Mouse (Mus musculus) hindbrain, postnatal 0 days (tissue): ENCODE measurements around the gene Per1. TPM values are rescaled to one million over a fixed set of nuclear protein-coding genes. Genes with fewer than 3 reads are reported as not detected.

Source experiments
- ATAC-seq: fragments of 200-750 bp; cut with Nextera tagmentation; 2 replicates; pipeline ENCODE4 v1.8.0; 2017; ENCODE audit warnings: mild to moderate bottlenecking, moderate TSS enrichment, moderate library complexity
- DNase-seq: peaks from one replicate; pipeline ENCODE4 v3.0.0-alpha.2; 2015; ENCODE audit warnings: low spot score
- H3K27ac ChIP-seq: fragments of 300-500 bp; sonication (generic); 2 replicates; pipeline ENCODE4 v1.5.1; 2014; ENCODE audit warnings: mild to moderate bottlenecking
- H3K27me3 ChIP-seq: fragments of 300-500 bp; sonication (generic); 2 replicates; pipeline ENCODE4 v1.6.1; 2014; ENCODE audit warnings: low read length, mixed read lengths; ENCODE audit not compliant: insufficient read depth
- H3K36me3 ChIP-seq: fragments of 300-500 bp; sonication (generic); 2 replicates; pipeline ENCODE4 v1.6.1; 2014; ENCODE audit warnings: low read length, mixed read lengths; ENCODE audit not compliant: insufficient read depth
- H3K4me1 ChIP-seq: fragments of 300-500 bp; sonication (generic); 2 replicates; pipeline ENCODE4 v1.6.1; 2014; ENCODE audit warnings: antibody characterized with exemption, low read length, mixed read lengths; ENCODE audit not compliant: insufficient read depth
- H3K4me2 ChIP-seq: fragments of 300-500 bp; sonication (generic); 2 replicates; pipeline ENCODE4 v1.6.1; 2014; ENCODE audit warnings: low read depth, mild to moderate bottlenecking, low read length, moderate library complexity, mixed read lengths
- H3K4me3 ChIP-seq: fragments of 300-500 bp; sonication (generic); 2 replicates; pipeline ENCODE4 v1.5.1; 2014; ENCODE audit warnings: low read length
- H3K9ac ChIP-seq: fragments of 300-500 bp; sonication (generic); replicated peaks from 2 replicates; pipeline ENCODE4 v1.6.1; 2014; ENCODE audit warnings: mild to moderate bottlenecking, low read length, moderate library complexity, mixed read lengths
- H3K9me3 ChIP-seq: fragments of 300-500 bp; sonication (generic); 2 replicates; pipeline ENCODE4 v1.6.1; 2016; ENCODE audit warnings: low read length, mixed read lengths
- CTCF ChIP-seq: IDR thresholded peaks from 2 replicates; pipeline ENCODE4 v1.5.1; 2016; ENCODE audit warnings: antibody characterized with exemption, control low read depth, low read depth
- WGBS: fragments of 180-500 bp; shearing (Covaris S2); extraction: QIAGEN DNeasy Blood & Tissue Kit; methylation state at CpG from one replicate; pipeline ENCODE4 v1.1.7; 2014; 5-methylcytosine and 5-hydroxymethylcytosine counted together
- polyA plus RNA-seq: library from polyadenylated mRNA; unstranded; fragments of >200 nt; fragmentation: Nextera tagmentation; extraction: Ambion mirVana; gene quantifications from 2 replicates; pipeline ENCODE4 v1.2.1, GENCODE M21; 2015
- total RNA-seq: library from RNA; depleted of rRNA; stranded (reverse); fragments of >200 nt; gene quantifications from 2 replicates; pipeline ENCODE4 v1.2.3, GENCODE M21; 2014

Gene Per1
- total and polyA plus RNA-seq, 2 experiments from 2014 or later, result 15.9 to 27.1 TPM

DNA sequence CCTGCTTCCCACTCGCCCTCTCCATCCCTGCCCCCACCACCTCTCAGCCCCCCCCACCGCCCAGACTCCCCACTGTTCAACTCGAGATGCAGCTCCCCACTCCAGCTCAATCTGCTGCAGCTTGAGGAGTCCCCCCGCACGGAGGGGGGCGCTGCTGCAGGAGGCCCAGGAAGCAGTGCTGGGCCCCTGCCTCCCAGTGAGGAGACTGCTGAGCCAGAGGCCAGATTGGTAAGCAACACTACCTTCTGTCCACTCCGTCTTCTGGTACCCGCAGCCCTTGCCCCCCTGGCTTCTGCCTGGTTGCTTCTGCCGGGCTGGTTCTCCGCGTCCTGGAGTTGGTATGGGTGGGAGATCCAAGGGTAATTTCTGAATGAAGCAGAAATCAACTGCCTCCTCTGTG, 11.8 kb downstream of the Per1 start:
- H3K27ac ChIP-seq, result no peak overlapping the region
- DNase-seq (no peak), ATAC-seq (no peak)
- TF ChIP-seq CTCF, result no peak
- H3K9ac ChIP-seq, result no peak overlapping the region
- no peak overlapping the region for H3K4me3 ChIP-seq
- no peak overlapping the region for H3K4me2 ChIP-seq
- H3K36me3 ChIP-seq, result peaks cover 75% of the 10 kb centered on the region
- no peaks in the 10 kb centered on the region for H3K27me3 ChIP-seq
- no peaks in the 10 kb centered on the region for H3K4me1 ChIP-seq
- H3K9me3 ChIP-seq, result no peaks in the 10 kb centered on the region
- 84% methylated on average over 11 of the region's 11 CpGs for WGBS

DNA sequence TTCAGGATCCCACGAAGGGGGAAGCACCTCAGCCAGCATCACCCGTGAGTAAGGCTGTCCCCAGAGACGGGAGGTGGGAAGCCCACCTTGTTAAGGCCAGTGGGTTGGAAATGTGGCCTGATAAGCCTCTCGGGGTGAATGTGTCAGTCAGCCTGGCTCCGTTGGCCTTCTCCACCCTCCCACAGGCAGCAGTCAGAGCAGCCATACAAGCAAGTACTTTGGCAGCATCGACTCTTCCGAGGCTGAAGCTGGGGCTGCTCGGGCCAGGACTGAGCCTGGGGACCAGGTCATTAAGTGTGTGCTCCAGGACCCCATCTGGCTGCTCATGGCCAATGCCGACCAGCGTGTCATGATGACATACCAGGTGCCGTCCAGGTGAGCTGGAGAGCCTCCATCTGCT, 12.7 kb downstream of the Per1 start:
- ATAC-seq (no peak), DNase-seq (no peak)
- WGBS, result 91% methylated on average over 11 of the region's 11 CpGs
- Histone ChIP-seq H3K4me1 (no peaks in the 10 kb centered on the region), H3K9ac (no peak overlapping the region), H3K4me2 (no peak overlapping the region), H3K4me3 (no peak overlapping the region), H3K27ac (no peak overlapping the region), H3K36me3 (peaks cover 68% of the 10 kb centered on the region), H3K9me3 (no peaks in the 10 kb centered on the region), H3K27me3 (no peaks in the 10 kb centered on the region)
- TF ChIP-seq CTCF, result no peak

DNA sequence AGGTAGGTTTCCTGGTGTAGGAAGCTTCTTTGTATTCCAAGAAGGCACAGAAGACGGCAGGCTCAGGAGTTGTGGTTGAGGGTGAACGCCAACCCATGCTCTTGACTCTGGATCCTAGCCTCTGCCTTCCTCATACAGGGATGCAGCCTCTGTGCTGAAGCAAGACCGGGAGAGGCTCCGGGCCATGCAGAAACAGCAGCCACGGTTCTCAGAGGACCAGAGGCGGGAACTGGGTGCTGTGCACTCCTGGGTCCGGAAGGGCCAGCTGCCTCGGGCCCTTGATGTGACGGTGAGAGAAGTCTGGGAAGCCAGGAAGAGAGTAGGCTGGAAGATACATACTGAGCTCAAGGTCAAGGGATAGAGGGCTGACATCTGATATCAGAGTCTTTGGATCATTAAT, 13.2 kb downstream of the Per1 start:
- no peaks in the 10 kb centered on the region for H3K27me3 ChIP-seq
- peaks cover 62% of the 10 kb centered on the region for H3K36me3 ChIP-seq
- no peak overlapping the region for H3K4me2 ChIP-seq
- DNase-seq (no peak), ATAC-seq (no peak)
- H3K4me3 ChIP-seq, result no peak overlapping the region
- no peaks in the 10 kb centered on the region for H3K9me3 ChIP-seq
- no peak for TF ChIP-seq CTCF
- WGBS, result 90% methylated on average over 9 of the region's 9 CpGs
- no peak overlapping the region for H3K9ac ChIP-seq
- H3K4me1 ChIP-seq, result no peaks in the 10 kb centered on the region
- no peak overlapping the region for H3K27ac ChIP-seq

DNA sequence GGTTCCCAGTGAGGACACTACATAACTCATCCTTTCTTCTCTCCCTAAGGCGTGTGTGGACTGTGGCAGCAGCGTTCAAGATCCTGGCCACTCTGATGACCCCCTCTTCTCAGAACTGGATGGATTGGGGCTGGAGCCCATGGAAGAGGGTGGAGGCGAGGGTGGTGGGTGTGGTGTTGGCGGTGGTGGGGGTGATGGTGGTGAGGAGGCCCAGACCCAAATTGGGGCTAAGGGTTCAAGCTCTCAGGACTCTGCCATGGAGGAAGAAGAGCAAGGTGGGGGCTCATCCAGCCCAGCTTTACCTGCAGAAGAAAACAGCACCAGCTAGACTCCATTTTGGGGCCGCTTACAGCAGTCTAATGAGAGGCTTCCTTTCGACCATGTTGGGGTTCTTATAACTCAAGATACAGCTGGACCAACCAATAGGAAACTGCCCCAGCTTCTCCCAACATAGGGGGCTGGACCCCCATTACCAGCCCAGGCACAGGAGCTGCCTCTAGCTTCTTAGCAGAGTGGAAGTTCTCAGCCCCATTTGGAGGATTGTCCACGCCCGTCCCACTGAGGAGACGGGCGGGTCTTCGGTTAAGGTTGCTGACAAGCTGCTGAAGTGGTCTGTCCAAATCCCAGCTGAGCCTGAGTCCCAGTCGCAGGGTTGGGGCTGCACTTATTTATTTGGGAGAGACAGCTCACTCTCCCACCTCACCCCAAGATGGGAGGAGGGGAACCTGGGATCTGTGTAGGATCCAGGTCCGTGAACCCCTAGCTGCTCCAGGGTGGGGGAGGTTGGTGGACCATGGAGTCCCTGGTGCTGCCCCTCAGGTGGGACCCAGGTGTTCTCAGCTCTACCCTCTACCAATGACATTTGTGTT, 14.2 kb downstream of the Per1 start:
- WGBS, result 86% methylated on average over 13 of the region's 13 CpGs

DNA sequence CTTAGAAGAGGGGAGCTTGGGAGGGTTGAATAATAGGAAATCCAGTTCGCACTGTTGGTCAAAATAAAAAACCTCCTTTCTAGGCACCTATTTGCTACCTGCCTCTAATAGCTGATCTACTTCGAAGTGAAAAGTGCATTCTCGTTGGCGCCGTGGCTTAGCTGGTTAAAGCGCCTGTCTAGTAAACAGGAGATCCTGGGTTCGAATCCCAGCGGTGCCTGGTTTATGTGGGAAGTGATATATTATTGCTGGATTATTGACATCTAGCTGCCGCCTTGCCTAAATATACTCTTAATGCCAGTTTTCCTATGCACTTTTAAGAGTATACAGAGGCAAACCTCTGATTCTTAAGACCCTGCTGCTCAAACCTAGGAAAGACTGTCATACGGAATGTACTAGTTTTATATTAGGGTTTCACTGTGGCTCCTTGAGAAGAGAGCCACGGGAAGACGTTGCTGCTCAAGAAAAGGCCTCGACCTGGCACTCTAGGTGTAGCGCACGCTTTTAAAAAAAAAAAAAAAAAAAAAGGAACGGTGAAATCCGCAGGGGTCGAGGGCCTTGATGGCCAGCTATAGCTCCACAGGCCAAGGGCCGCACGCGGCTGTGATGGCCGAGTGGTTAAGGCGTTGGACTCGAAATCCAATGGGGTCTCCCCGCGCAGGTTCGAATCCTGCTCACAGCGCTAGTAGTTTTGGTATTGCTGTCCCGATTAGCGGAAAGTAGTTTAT, 15.5 kb downstream of the Per1 start:
- peak; percentile 92 for DNase-seq
- Histone ChIP-seq H3K9me3 (no peaks in the 10 kb centered on the region), H3K4me3 (peak overlapping the region; percentile 37), H3K4me1 (no peaks in the 10 kb centered on the region), H3K27me3 (no peaks in the 10 kb centered on the region), H3K9ac (peak overlapping the region; percentile 31; the same call in 1 of the 2 replicates), H3K27ac (peak overlapping the region; percentile 48; the same call in 1 of the 2 replicates), H3K4me2 (peak overlapping the region; percentile 63), H3K36me3 (peaks cover 40% of the 10 kb centered on the region)
- peak; percentile 76; the same call in 1 of the 2 replicates for ATAC-seq
- TF ChIP-seq CTCF, result no peak
- 1% methylated on average over 30 of the region's 30 CpGs for WGBS

More for the DNA sequence above, 14.2 kb downstream of the Per1 start:
- Histone ChIP-seq H3K36me3 (peaks cover 52% of the 10 kb centered on the region), H3K9me3 (no peaks in the 10 kb centered on the region), H3K4me2 (no peak overlapping the region), H3K27ac (no peak overlapping the region), H3K4me3 (no peak overlapping the region), H3K4me1 (no peaks in the 10 kb centered on the region), H3K9ac (no peak overlapping the region), H3K27me3 (no peaks in the 10 kb centered on the region)
- DNase-seq, result no peak
- no peak for TF ChIP-seq CTCF
- ATAC-seq, result no peak

DNA sequence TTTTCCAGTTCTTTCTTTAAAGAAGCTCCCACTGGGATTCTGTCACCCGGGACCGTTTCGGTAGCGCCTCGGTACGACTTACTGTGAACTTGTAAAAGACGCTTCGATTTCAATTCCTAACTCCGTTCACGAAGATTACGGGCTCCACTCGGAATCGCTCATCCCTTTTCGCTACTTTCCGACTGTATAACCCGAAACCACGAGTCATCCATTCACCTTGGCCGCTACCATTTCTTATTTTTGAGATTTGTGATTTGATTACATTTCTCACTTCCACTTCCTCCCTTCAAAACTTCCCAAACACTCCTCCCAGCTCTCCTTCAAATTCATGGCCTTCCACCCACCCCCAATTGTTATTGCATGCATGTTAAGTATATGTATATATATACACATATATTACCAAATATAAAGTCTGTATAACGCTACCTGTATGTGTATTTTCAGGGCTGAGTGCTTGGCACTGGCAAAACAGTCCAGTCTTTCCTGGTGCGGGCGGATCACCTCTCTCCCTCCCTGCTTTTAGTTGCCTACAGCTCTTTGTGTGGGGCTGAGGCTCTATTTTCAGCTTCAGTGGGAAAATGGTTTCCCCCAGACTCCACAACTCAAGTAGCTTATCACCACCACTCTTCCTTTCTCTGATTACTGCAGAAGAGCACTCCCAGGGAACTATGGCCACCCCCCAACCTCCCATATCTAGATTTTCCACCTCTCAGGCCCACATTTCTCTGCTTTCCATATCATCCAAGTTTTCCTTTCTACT, 16.2 kb downstream of the Per1 start:
- TF ChIP-seq CTCF, result no peak
- H3K27me3 ChIP-seq, result no peaks in the 10 kb centered on the region
- 5% methylated on average over 21 of the region's 21 CpGs for WGBS
- DNase-seq, result no peak
- H3K4me1 ChIP-seq, result no peaks in the 10 kb centered on the region
- ATAC-seq, result peak; percentile 10; the same call in 1 of the 2 replicates
- H3K36me3 ChIP-seq, result peaks cover 33% of the 10 kb centered on the region
- H3K4me3 ChIP-seq, result peak overlapping the region; percentile 37
- 0 out of 2 replicates have a peak overlapping the region, but pooled peaks have one; percentile 48 for H3K27ac ChIP-seq
- peak overlapping the region; percentile 63 for H3K4me2 ChIP-seq
- no peak overlapping the region; the same call in 1 of the 2 replicates for H3K9ac ChIP-seq
- no peaks in the 10 kb centered on the region for H3K9me3 ChIP-seq
